In genomic region chr17:47924383-47925339, GRCm38 (mm10) we compare ENCODE assay signal across 8 mouse cellular contexts. TPM values are rescaled to one million over a fixed set of nuclear protein-coding genes. Genes with fewer than 3 reads are reported as not detected.
A peak's percentile ranks its signal among the peaks of the same experiment; 100 is the strongest.
DNase-seq lines count a peak whose midpoint lies in the region; ATAC-seq lines count a peak whose summit lies in the region.

Foxp4 (minus strand) TSS chr17:47924645.

- DNase-seq in 3134 (ENCODE audit: extremely low read depth, insufficient read length, low spot score): peak; percentile 90
- peak; percentile 92 for DNase-seq in adrenal gland, postnatal 14 days
- peak; percentile 98 for DNase-seq in embryonic facial prominence, embryonic 11.5 days (ENCODE audit: low spot score)
- DNase-seq in heart, adult 18-20 months: peak; percentile 88 to 89
- peak; percentile 88 for DNase-seq in kidney, adult 18-20 months
- peak; percentile 72 to 81 for DNase-seq in spleen, adult 18-20 months

- no peaks in the 10 kb centered on the region for H3K27me3 ChIP-seq in embryonic facial prominence, embryonic 11.5 days (ENCODE audit: control insufficient read depth, insufficient read depth, low read length)
- H3K27me3 ChIP-seq in limb, embryonic 13.5 days: 0 out of 2 replicates have a peak, but pooled peaks cover 5% of the 10 kb centered on the region
- peaks cover 6% of the 10 kb centered on the region for H3K27me3 ChIP-seq in midbrain, embryonic 15.5 days (replicated peaks)

- peak within 1 kb of the TSS; percentile 97 for H3K27ac ChIP-seq in embryonic facial prominence, embryonic 11.5 days (replicated peaks; ENCODE audit: low read depth, low read length)
- peak within 1 kb of the TSS; percentile 96 for H3K27ac ChIP-seq in limb, embryonic 13.5 days
- peak within 1 kb of the TSS; percentile 83 for H3K27ac ChIP-seq in midbrain, embryonic 15.5 days

- H3K4me1 ChIP-seq in embryonic facial prominence, embryonic 11.5 days (ENCODE audit: control insufficient read depth, insufficient read depth, low read length): peaks cover 9% of the 10 kb centered on the region
- peaks cover 46% of the 10 kb centered on the region for H3K4me1 ChIP-seq in limb, embryonic 13.5 days
- H3K4me1 ChIP-seq in midbrain, embryonic 15.5 days: peaks cover 55% of the 10 kb centered on the region

- peak within 1 kb of the TSS; percentile 96 for H3K9ac ChIP-seq in embryonic facial prominence, embryonic 11.5 days (replicated peaks; ENCODE audit: low read length)
- peak within 1 kb of the TSS; percentile 96 for H3K9ac ChIP-seq in limb, embryonic 13.5 days
- H3K9ac ChIP-seq in midbrain, embryonic 15.5 days: peak within 1 kb of the TSS; percentile 65

- WGBS in embryonic facial prominence, embryonic 11.5 days: under 1% methylated on average over 81 of the region's 91 CpGs
- under 1% methylated on average over 90 of the region's 91 CpGs for WGBS in limb, embryonic 13.5 days
- WGBS in midbrain, embryonic 15.5 days: under 1% methylated on average over 85 of the region's 91 CpGs

- no peaks in the 10 kb centered on the region for H3K36me3 ChIP-seq in embryonic facial prominence, embryonic 11.5 days (replicated peaks; ENCODE audit: control insufficient read depth, insufficient read depth, low read depth, low read length)
- H3K36me3 ChIP-seq in limb, embryonic 13.5 days: peaks cover 11% of the 10 kb centered on the region
- no peaks in the 10 kb centered on the region for H3K36me3 ChIP-seq in midbrain, embryonic 15.5 days (replicated peaks)

- peak within 1 kb of the TSS; percentile 93 for H3K4me2 ChIP-seq in embryonic facial prominence, embryonic 11.5 days (ENCODE audit: low read depth, low read length)
- peak within 1 kb of the TSS; percentile 82 for H3K4me2 ChIP-seq in limb, embryonic 13.5 days (replicated peaks)
- peak within 1 kb of the TSS; percentile 98 for H3K4me2 ChIP-seq in midbrain, embryonic 15.5 days

- no peaks in the 10 kb centered on the region for H3K9me3 ChIP-seq in embryonic facial prominence, embryonic 11.5 days (replicated peaks; ENCODE audit: control insufficient read depth, low read length)
- H3K9me3 ChIP-seq in limb, embryonic 13.5 days: no peaks in the 10 kb centered on the region
- no peaks in the 10 kb centered on the region for H3K9me3 ChIP-seq in midbrain, embryonic 15.5 days

- ATAC-seq in embryonic facial prominence, embryonic 11.5 days (replicated peaks; ENCODE audit: insufficient number of reproducible peaks, low FRiP score, low TSS enrichment, low read depth): peak; percentile 80
- ATAC-seq in limb, embryonic 13.5 days (ENCODE audit: low FRiP score, low read depth): peak; percentile 91
- ATAC-seq in midbrain, embryonic 15.5 days (replicated peaks): peak; percentile 85

- H3K4me3 ChIP-seq in embryonic facial prominence, embryonic 11.5 days (ENCODE audit: low read depth, low read length): peak within 1 kb of the TSS; percentile 92
- peak within 1 kb of the TSS; percentile 87 for H3K4me3 ChIP-seq in limb, embryonic 13.5 days
- H3K4me3 ChIP-seq in midbrain, embryonic 15.5 days: peak within 1 kb of the TSS; percentile 60

RNA-seq across cellular contexts. Expression of gene Foxp4, which starts in this region (rescaled TPM):
- total RNA-seq in adrenal gland, postnatal 14 days (2021): 20.6 and 28.1 TPM in 2 replicates
- polyA plus RNA-seq in embryonic facial prominence, embryonic 11.5 days (2014; fragmentation: Nextera tagmentation; extraction: Ambion mirVana): 29.0 and 32.4 TPM in 2 replicates
- 10 to 100 TPM in 1 of 2 experiments, 1 to 10 TPM in 1; 8.5 to 12.2 TPM for total RNA-seq in heart, adult 18-20 months (2021)
- polyA plus RNA-seq in limb, embryonic 13.5 days (2015; fragmentation: Nextera tagmentation; extraction: Ambion mirVana): 25.9 and 30.2 TPM in 2 replicates
- 43.3 and 46.6 TPM in 2 replicates for polyA plus RNA-seq in midbrain, embryonic 15.5 days (2015; fragmentation: Nextera tagmentation; extraction: Ambion mirVana)

Comparison
In these comparisons a context has a peak if more than half of its experiments do, and no peak if none do; other contexts are left out.
1. Peak in every context shown above with its lines: DNase-seq, ATAC-seq, H3K4me3 ChIP-seq and H3K27ac ChIP-seq.